Mouse (Mus musculus): ENCODE results near the gene C2cd5.

DNA sequence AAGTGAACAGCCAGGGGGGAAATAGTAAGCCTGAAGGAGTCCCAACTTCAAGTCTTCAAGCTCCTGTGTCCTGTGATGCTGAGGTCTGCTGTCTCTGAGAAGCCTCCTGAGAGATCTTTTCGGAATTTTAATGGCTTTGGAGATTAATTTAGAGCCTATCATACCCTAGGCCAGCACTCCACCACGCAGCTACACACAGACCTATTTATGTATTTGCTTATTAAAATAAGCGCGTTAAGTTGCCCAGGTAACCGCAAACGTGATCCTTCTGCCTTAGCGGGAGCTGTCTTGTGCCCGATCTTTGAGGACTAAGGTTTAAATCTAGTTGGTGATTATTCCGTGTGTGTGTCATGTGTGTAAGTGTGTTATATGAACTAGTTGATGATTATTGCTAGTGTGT, 43.4 kb upstream of the C2cd5 start:
- TF ChIP-seq POLR2A (IDR thresholded peaks at IDR 0.05; ENCODE audit: insufficient read depth, low read length) (no peak), CTCF (IDR thresholded peaks at IDR 0.05; ENCODE audit: low read depth, low read length) (no peak)

All from ES-Bruce4 (cell line).